Comparison of ENCODE assay signal across 24 mouse cellular contexts in genomic region chr12:40622926-40623325, GRCm38 (mm10).
DNase-seq lines count a peak whose midpoint lies in the region; ATAC-seq and TF ChIP-seq lines count a peak whose summit lies in the region.
"Had no signal": no experiment of that assay in that cellular context is flagged by ENCODE, and none has a peak within 500 bp of the region (broad histone marks: within the 10 kb centered on the region; RNA-seq: fewer than 3 reads in every experiment).

No protein-coding gene starts in this region.

- H3K27ac ChIP-seq in forebrain, embryonic 14.5 days (ENCODE audit: low read depth, low read length): no peak overlapping the region
- H3K27ac ChIP-seq in forebrain, embryonic 10.5 days: no peak overlapping the region
- no peak overlapping the region for H3K27ac ChIP-seq in layer of hippocampus, adult 2 months
- no peak overlapping the region for H3K27ac ChIP-seq in midbrain, embryonic 16.5 days (ENCODE audit: low read length)
- H3K27ac ChIP-seq in midbrain, embryonic 11.5 days (ENCODE audit: low read depth, low read length): no peak overlapping the region
- H3K27ac ChIP-seq: embryonic facial prominence, embryonic 12.5 days; heart, adult 2 months; heart, embryonic 15.5 days; kidney, postnatal 0 days; liver, embryonic 14.5 days; lung, embryonic 15.5 days; macrophage; neural tube, embryonic 12.5 days had no signal

- H3K27me3 ChIP-seq in forebrain, embryonic 14.5 days (replicated peaks; ENCODE audit: control insufficient read depth, insufficient read depth, low read length): no peaks in the 10 kb centered on the region
- H3K27me3 ChIP-seq in forebrain, embryonic 10.5 days (ENCODE audit: poor library complexity, severe bottlenecking): no peaks in the 10 kb centered on the region
- H3K27me3 ChIP-seq in midbrain, embryonic 16.5 days (ENCODE audit: control insufficient read depth, insufficient read depth, low read depth, low read length): no peaks in the 10 kb centered on the region
- no peaks in the 10 kb centered on the region for H3K27me3 ChIP-seq in midbrain, embryonic 11.5 days (ENCODE audit: control insufficient read depth, insufficient read depth, low read length)
- H3K27me3 ChIP-seq: embryonic facial prominence, embryonic 12.5 days; heart, embryonic 15.5 days; lung, embryonic 15.5 days; neural tube, embryonic 12.5 days had no signal

- no peak for ATAC-seq in forebrain, embryonic 14.5 days
- peak; percentile 39; the same call in 1 of the 2 replicates for ATAC-seq in midbrain, embryonic 16.5 days
- no peak for ATAC-seq in midbrain, embryonic 11.5 days (ENCODE audit: low FRiP score)
- ATAC-seq: activated CD4-positive, CD25-positive, alpha-beta regulatory T cell, adult 4 months; intestine, postnatal 0 days had no signal

- H3K36me3 ChIP-seq in forebrain, embryonic 14.5 days (ENCODE audit: control insufficient read depth, insufficient read depth, low read length): no peaks in the 10 kb centered on the region
- H3K36me3 ChIP-seq in forebrain, embryonic 10.5 days (replicated peaks): no peaks in the 10 kb centered on the region
- H3K36me3 ChIP-seq in midbrain, embryonic 16.5 days (ENCODE audit: control insufficient read depth, insufficient read depth, low read length): no peaks in the 10 kb centered on the region
- no peaks in the 10 kb centered on the region for H3K36me3 ChIP-seq in midbrain, embryonic 11.5 days (ENCODE audit: control insufficient read depth, insufficient read depth, low read length)
- H3K36me3 ChIP-seq: embryonic facial prominence, embryonic 12.5 days; G1E; heart, embryonic 15.5 days; lung, embryonic 15.5 days; neural tube, embryonic 12.5 days had no signal

- no peak overlapping the region for H3K9ac ChIP-seq in forebrain, embryonic 14.5 days (ENCODE audit: low read length)
- H3K9ac ChIP-seq in midbrain, embryonic 16.5 days (ENCODE audit: low read depth, low read length): no peak overlapping the region
- no peak overlapping the region for H3K9ac ChIP-seq in midbrain, embryonic 11.5 days (ENCODE audit: low read length)
- H3K9ac ChIP-seq: embryonic facial prominence, embryonic 12.5 days; heart, embryonic 15.5 days; liver, embryonic 14.5 days; lung, embryonic 15.5 days; neural tube, embryonic 12.5 days had no signal

- TF ChIP-seq CTCF in layer of hippocampus, adult 2 months (conservative IDR thresholded peaks at IDR 0.05): no peak

- H3K4me2 ChIP-seq in forebrain, embryonic 14.5 days (ENCODE audit: low read length): no peak overlapping the region
- no peak overlapping the region for H3K4me2 ChIP-seq in midbrain, embryonic 16.5 days (ENCODE audit: low read length)
- no peak overlapping the region for H3K4me2 ChIP-seq in midbrain, embryonic 11.5 days
- H3K4me2 ChIP-seq: embryonic facial prominence, embryonic 12.5 days; heart, embryonic 15.5 days; lung, embryonic 15.5 days; neural tube, embryonic 12.5 days had no signal

- no peaks in the 10 kb centered on the region for H3K9me3 ChIP-seq in forebrain, embryonic 14.5 days (replicated peaks; ENCODE audit: control insufficient read depth, low read length)
- no peaks in the 10 kb centered on the region for H3K9me3 ChIP-seq in forebrain, embryonic 10.5 days
- H3K9me3 ChIP-seq in midbrain, embryonic 16.5 days (replicated peaks; ENCODE audit: control insufficient read depth, low read length, poor library complexity, severe bottlenecking): no peaks in the 10 kb centered on the region
- no peaks in the 10 kb centered on the region for H3K9me3 ChIP-seq in midbrain, embryonic 11.5 days (ENCODE audit: control insufficient read depth, low read length)
- H3K9me3 ChIP-seq: embryonic facial prominence, embryonic 12.5 days; G1E; heart, embryonic 15.5 days; lung, embryonic 15.5 days; neural tube, embryonic 12.5 days had no signal

- H3K4me1 ChIP-seq in forebrain, embryonic 14.5 days (ENCODE audit: control insufficient read depth, insufficient read depth, low read length): no peaks in the 10 kb centered on the region
- peaks cover 15% of the 10 kb centered on the region for H3K4me1 ChIP-seq in forebrain, embryonic 10.5 days
- H3K4me1 ChIP-seq in midbrain, embryonic 16.5 days (ENCODE audit: control insufficient read depth, insufficient read depth, low read length): no peaks in the 10 kb centered on the region
- no peaks in the 10 kb centered on the region for H3K4me1 ChIP-seq in midbrain, embryonic 11.5 days (ENCODE audit: control insufficient read depth, insufficient read depth, low read length)
- H3K4me1 ChIP-seq: embryonic facial prominence, embryonic 12.5 days; heart, embryonic 15.5 days; lung, embryonic 15.5 days; neural tube, embryonic 12.5 days had no signal

- peak; percentile 1 for DNase-seq in forebrain, embryonic 14.5 days (ENCODE audit: low spot score)
- DNase-seq in forebrain, embryonic 10.5 days (ENCODE audit: extremely low spot score, low spot score): no peak
- DNase-seq in layer of hippocampus, adult 11-12 months (ENCODE audit: low spot score): peak; percentile 16
- DNase-seq in layer of hippocampus, adult 2 months (ENCODE audit: low spot score in 2 of 2): no peak
- DNase-seq in midbrain, embryonic 11.5 days (ENCODE audit: low spot score, missing footprints): no peak
- no peak for DNase-seq in kidney, adult 11 months
- DNase-seq: adrenal gland, postnatal 10 days; gastrocnemius, postnatal 14 days; heart, adult 2 months; heart, postnatal 4 days; spleen, adult 18-20 months; thymus, postnatal 25 days had no signal

- H3K4me3 ChIP-seq in forebrain, embryonic 14.5 days (ENCODE audit: low read depth, low read length): no peak overlapping the region
- no peak overlapping the region for H3K4me3 ChIP-seq in forebrain, embryonic 10.5 days
- H3K4me3 ChIP-seq in layer of hippocampus, adult 2 months: no peak overlapping the region
- H3K4me3 ChIP-seq in midbrain, embryonic 16.5 days (ENCODE audit: low read depth, low read length): no peak overlapping the region
- no peak overlapping the region for H3K4me3 ChIP-seq in midbrain, embryonic 11.5 days (ENCODE audit: low read depth, low read length)
- H3K4me3 ChIP-seq: embryonic facial prominence, embryonic 12.5 days; erythroblast, embryonic 14.5 days; heart, adult 2 months; heart, embryonic 15.5 days; lung, embryonic 15.5 days; neural tube, embryonic 12.5 days had no signal

Comparison
In these comparisons a context has a peak if more than half of its experiments do, and no peak if none do; other contexts are left out.
1. DNase-seq: peak in forebrain, embryonic 14.5 days (single experiment) and layer of hippocampus, adult 11-12 months (single experiment); none in forebrain, embryonic 10.5 days (single experiment), layer of hippocampus, adult 2 months (0 of 2), midbrain, embryonic 11.5 days (single experiment) and kidney, adult 11 months (single experiment).